Mouse (Mus musculus) thymus, postnatal 10 days (tissue): ENCODE data around the gene Shoc2.
A peak's percentile ranks its signal among the peaks of the same experiment; 100 is the strongest.
"Not testable (repeated sequence)": the region's sequence is repeated elsewhere in the genome, so short reads cannot be mapped to it uniquely, and the experiment has no call there.

Experiments
- DNase-seq, 2 experiments: peaks; one replicate each; pipeline ENCODE4 v3.0.0; 2021; ENCODE audit warnings: low spot score in 2 of 2

The Shoc2 gene

DNA sequence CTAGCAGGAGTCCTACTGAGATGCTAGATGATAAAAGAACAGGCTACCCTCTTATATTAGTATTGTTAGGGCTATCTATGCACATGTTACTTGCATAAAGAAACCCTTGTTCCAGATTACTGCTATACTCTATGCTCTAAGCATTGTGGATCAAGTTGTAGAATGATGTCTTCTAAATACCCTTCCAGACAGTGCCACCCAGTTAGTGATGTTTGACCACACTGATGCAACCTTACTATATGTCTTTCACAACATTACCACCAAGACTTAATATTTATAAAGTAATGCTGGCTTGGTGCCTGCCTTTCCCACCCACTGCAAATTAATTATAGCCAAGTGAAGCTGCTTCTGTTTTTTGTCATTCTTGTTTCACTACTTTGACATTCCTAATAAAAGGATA lies 11.1 kb upstream of the Shoc2 start:
- DNase-seq = no peak

DNA sequence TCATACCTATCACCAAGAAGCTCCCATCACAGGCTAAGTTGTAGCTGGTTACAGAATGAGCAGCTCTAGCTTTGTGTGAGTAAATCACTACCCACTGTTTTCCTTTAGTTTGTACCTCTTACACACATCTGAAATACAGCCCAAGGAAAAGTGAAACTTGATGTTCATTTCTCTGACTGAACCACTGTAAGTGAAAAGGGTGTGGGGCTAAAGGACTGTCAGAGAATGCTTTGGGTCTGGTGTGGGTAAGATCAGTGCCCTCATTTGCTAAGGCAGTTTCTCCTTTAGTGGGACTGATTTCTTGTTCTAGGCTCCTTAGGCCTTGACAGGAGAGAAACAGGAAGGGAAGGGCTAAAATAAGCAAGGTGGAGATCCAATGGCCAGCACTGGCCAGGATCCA lies 10.1 kb upstream of the Shoc2 start:
- DNase-seq = no peak

DNA sequence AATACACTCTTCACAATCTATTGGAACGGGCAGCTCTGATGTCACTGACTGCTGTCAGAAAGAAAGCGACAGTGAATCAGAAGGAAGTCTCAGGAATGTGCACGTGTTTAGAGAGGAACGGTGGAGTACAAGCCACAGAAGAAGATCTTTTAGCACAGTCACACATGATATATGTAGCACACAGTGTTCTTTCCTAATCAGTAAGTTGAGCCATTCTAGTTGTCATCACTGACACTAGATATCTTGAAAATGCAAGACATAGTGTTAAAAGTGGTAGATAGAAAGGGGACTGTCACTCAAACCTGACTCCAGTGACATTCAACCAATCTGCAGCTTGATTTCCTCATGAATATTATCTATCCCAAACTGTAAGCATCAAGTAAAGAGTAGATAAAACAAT lies 4.6 kb upstream of the Shoc2 start:
- no peak for DNase-seq

DNA sequence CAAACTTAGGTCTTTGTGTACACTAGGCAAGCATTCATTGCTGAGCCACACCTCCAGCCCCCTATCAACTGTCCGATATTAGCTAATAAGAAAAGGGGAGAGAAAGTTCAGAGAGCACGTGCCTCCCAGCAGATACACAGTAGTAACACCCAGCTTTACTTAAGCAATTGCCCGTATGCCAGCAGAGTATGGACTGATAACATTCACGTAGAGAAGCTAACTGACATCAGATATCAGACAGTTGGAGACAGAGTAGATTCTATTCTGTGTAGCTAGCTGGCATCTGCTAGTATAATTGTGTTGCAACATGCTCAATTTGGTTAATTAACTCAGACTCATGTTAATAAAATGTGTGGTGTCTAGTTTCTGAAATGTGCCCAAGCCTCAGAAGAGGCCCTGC lies 3.0 kb upstream of the Shoc2 start:
- no peak for DNase-seq

DNA sequence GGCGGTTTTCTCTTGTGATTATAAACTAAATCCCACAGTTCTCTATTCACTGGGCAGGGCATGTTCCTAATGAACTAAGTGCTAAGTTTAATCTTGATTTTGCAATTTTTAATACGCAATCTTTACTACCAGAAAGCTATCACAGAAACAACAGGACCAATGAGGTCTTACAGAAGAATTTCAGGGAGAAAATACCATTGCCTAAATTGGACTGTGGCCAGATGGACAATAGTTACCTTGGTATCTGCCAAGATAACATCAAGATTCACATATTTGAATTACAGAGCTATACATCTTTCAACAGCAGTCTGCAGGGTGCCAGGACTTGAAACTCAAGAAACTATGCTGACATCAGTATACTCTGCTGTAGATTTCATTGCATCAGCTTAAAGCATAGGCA lies 1.8 kb upstream of the Shoc2 start:
- DNase-seq = no peak

DNA sequence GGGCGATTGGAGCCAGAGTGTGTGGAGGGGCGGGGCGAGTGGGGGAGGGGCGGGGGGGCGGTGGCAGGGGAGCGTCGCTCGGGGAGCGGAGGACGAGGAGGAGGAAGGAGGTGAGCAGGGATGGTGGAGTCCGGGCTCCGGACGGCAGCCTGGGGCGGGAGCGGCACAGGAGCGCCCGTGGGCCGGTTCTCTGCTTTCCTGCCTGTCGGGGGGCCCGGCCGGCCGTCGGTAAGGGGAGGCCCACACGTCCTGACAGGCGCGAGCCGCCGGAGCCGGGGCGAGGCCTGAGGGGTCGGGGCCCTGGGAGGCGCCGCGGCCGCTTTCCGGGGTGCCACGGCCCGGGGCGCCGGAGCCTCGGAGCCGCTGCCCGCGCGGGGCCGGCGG lies 672 bp downstream of the Shoc2 start:
- DNase-seq = no peak

DNA sequence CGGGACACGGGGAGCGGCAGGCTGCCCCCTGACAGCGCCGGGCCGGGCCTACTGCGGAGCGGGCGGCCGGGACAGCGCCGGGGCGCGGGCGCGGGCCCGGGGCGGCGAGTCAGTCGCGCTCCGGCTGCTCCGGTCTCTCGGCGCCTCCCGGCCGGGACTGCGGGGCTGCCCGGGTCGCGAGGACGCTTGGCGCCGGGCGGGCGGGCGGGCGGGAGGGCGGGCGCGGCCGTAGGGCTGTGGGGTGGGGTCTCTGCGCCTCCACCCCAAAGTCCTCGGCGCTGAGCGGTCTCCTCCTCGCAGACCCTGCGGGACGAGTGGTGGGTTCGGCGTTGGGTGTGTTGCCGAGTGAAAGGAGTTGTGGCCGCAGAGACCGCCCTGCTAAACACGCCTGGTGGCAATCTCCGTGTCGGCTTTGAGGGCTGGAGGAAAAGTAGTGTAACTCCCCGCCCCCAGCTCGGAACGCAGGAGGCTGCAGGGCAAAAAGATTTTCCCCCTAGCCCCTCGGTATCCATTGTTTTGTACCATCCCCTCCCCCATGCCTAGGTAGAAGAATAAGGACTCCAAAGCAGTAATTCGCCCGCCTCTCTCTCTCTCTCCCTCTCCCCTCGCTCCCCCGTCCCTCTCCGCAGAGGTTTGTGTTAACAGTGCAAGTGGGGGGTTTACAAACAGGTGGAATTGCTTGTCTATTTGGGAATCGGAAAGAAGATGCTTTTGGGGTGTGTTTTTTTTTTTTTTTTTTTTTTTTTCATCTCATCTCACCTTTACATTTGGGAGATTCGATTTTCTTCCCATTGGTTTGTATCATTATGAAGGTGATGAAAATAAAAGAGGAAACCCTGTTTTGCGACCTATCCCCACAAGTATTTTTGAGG lies 1.3 kb downstream of the Shoc2 start:
- DNase-seq = peak; percentile 43 to 47

DNA sequence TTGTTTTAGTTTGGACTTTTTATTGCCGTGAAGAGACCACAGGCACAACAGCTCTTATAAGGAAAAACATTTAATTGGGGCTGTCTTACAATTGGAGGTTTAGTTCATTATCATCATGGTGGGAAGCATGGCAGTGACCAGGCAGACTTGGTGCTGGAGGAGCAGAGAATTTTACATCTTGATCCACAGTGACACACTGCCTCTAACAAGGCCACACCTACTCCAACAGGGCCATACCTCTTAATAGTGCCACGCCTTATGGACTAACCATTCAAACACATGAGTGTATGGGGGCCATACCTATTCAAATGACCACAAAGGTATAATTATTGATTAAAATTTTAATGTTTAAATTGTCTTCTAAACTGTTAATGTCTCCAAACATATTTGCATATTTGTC lies 13.4 kb downstream of the Shoc2 start:
- no peak for DNase-seq

DNA sequence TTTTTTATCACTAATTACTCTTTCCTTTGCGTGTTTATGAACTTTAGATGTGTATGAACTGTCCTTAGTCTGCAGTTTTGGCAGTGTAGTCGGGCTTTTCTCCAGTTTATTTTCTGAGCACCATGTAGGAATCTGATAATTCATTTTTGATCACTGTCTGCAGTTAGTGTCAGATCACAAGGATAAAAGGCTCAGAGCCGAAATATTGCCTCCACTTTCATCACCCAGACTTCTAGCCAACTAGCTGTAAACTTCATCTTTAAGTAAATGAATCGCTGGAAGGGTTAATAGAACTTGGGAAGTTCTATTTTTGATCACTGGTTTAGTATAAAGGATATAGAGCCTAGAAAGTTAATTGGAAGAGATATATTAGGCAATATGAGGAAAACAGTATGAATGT lies 18.4 kb downstream of the Shoc2 start:
- no peak for DNase-seq

DNA sequence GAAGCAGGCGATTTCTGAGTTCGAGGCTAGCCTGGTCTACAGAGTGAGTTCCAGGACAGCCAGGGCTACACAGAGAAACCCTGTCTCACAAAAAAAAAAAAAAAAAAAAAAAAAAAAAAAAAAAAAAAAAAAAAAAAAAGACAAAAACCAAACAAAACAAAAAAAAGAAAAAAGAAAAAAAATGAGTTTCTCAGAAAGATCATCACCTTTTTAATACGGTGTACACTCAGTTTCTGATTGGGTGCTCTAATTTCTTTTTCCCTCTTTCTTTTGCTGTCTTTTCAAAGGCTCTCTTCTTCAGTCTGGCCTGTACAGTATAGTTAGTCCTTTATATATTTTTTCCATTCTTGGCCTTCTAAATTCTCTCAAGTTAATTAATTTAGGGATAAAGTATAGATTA lies 20.2 kb downstream of the Shoc2 start:
- not testable (repeated sequence) for DNase-seq

DNA sequence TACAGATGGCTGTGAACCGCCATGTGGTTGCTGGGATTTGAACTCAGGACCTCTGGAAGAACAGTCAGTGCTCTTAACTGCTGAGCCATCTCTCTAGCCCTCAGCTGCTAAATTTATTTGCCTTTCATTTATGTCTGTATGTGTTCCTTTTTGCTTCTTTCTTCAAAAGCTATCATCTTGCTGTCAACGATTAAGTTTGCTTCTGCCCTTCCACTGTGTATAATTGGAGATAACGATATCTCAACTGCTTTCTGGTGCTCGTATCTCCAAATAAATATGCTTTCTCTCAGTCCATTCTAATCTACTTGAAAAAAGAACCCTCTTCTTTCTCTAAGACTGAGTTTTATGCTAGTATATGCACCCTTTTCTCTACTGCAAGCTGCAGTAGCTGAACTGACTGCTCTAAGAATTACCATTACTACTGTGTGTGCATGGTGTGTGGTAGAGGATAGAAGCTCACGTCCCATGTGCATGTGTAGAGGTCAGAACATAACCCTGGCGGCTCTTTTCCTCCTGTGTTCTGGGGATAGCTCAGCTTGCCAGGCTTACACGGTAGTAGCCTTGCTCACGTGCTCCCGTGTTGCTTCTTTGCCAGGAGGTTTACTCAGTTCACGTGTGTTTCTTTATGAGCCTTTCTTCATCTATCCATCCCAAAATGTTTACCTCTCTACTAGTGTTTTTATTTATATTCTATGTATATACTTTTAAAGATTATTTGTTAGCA lies 21.0 kb downstream of the Shoc2 start:
- DNase-seq = no peak

DNA sequence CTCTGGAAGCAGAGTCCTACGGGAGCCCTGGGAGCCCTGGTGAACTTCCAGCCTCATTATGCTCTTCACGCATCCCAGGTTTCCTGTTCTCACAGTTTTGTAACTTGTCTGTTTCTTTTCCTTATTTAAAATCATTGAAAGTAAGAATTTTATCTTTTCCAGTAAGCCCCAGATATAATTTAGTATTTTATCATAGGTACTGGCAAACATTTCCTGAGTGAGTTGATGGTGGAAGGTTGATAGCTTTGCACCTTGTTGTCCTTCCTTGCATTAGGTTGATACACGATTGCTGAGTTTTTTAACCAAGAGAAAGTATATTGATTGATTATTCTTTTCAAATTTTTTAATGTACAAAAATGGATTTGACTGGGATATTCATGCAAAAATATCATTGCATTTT lies 25.1 kb downstream of the Shoc2 start:
- no peak for DNase-seq

DNA sequence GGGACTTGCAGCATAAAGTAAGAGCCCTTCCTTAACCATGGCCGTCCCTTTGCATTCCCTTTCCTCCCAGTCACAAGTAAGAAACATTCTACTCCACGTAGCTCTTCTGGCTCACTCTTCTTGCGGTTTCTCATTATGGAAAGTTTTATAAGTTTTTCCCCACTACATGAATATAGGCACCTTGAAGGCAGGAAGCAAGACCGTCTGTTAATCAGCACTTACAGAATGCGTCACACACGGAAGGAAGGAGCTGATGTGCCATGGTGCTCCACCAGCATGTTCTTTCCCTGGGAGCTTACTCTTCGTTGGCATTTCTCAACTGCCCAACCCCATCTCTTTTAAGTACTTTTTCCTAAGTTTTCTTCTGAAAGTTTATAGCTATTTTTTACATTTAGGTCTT lies 27.8 kb downstream of the Shoc2 start:
- no peak for DNase-seq

DNA sequence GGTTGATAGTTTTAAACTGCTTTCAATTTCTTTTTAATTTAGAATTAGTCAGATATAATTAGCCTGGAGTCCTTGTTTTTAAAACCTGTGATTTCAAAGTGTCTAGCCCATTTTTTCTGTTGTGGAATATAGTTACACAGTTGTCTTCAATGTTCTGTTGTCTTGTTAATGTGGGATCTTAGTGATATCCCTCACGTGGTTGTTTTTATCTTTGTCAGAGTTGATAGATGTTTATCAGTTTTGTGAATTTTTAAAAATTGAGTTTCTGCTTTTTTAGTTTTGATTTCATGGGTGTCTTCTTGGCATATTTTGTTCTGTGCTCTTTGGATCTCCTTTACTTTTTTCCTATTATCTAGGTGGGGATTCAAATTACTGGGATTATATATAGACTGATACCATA lies 29.6 kb downstream of the Shoc2 start:
- no peak for DNase-seq

DNA sequence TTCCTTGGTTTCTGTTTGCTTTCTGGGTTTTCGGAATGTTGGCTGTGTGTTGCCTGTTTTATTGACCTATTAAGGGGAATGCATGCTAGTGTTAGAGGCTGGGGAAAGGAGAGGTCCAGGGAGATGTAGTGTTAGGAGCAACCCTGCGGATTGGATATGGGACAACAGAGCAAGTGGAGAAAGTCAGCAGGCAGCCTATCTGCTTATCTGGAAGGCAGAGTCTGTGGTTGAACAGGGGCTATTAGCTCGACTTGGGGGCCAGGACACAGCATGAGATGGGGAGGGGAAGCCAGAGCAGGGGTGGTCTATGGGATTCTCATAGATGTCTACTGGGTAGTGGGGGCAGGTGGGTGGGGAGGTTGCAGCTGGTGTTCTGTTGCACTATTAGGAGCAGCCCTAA lies 37.9 kb downstream of the Shoc2 start:
- DNase-seq = no peak

DNA sequence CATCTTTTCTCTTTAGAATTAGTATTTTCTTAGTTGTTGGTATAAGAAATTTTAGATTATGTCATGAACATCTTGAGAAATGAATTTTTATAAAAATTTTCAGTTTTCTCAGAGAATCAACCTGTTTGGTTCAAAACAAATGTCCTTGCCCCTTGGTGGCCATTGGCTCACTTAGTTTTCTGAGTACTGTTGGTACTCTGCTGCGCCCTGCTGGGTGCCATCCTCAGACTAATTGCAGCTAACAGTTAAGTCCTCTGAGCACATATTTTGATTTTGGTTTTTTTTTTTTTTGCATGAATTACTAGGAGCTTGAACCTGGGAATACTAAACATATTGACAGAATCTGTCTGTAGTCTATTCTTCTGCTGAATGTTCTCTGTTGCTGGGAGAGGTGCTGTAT lies 39.2 kb downstream of the Shoc2 start:
- no peak for DNase-seq

DNA sequence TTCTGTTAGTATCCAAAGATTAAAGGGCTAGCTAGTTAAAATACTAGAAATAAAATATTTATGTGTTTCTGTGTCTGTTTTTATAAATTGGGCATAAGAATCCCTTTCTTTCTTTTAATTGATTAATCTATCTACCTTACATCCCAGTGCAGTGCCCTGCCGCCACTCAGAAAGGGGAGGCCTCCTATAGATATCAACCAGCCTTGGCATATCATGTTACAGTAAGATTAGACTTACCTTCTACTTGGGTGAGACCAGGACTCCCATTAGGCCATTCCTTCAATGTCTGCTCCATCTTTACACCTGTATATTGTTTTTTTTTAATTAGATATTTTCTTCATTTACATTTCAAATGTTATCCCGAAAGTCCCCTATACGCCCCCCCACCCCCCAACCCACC lies 40.5 kb downstream of the Shoc2 start:
- DNase-seq = no peak

DNA sequence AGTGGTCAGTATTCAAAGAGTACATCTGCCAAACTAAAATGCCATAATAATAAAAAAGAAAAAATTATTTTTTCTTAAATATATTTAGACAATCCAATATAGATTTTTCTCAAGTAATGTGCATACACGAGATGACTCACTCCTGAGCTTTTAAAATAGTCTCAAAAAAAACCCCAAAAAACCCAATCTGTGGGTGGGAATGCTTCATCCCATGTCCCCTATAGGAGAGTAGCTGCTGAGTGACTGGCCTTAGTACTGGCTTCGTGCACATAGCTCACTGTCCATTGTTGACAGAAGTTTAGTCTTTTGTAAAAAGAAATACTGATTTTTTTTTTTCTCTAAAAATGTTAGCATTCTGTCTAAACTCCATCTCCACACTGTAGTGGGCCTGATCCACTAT lies 46.4 kb downstream of the Shoc2 start:
- no peak for DNase-seq

DNA sequence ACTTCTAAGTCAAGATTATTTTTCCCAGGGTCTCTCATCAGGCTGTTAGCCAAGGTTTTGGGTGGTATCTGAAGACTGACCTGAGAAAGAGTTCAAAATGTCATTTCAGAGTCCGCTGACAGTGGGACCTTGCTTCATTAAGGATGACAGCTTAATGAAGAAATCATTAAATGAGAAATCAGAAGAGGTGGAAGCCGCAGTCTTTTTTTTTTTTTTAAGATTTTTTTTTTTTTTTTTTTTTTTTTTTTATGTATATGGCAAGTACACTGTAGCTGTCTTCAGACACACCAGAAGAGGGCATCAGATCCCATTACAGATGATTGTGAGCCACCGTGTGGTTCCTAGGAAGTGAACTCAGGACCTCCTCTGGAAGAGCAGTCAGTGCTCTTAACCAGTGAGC lies 49.8 kb downstream of the Shoc2 start:
- no peak for DNase-seq

DNA sequence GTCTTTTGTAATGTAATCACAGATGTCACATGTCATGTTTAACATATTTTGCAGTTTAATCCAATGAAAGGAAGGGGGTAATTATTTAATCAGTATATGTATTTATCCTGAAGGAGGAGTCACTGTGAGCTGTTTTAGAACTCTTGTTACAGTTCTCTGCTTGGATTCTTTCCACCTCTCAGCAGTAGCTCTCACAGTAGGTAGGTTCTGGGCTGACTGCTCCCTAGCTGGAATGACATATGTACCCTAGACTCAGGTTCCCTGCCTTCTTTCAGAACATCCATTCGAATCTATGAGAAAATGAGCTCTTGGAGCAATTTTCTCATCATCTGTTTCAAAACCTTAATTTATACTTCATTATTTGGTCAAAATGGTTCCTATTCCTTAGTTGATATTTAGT lies 50.2 kb downstream of the Shoc2 start:
- DNase-seq = no peak

DNA sequence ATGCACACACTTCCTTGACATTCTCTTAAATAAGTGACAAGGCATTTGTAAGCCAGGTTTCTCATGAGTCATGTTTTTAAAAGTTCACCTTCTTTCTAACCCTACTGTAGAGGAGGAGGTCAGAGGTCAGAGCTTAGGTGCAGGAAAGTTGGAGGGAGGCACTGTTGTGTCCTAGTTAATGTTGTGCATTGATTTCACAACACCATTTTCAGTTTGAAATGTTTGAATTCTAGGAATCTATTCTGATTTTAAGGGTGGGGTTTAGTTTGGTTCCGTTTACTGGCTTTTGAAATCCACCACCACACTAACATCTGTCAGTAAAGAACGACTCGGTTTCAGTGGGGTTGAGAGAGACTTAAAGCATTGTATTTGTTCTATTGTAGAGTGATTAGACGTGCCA lies 66.9 kb downstream of the Shoc2 start:
- no peak for DNase-seq

DNA sequence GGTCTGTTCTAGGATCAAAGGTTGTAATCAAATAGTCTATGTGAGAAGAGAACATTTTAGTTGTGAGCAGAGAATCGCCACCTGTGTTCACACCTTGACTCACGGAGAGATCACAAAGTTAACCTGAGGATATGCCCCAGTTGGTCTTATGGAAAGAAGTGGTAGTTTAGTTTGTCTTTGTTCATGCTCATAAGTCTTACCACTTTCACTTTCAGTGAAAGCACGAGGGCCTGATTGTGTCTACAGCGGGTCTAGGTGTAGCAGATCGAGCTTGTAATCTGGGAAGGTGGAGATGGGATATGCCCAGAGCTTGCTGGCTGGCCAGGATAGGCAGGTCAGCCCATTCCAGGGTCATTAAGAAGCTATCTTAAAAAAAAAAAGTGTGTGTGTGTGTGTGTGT lies 70.9 kb downstream of the Shoc2 start:
- no peak for DNase-seq

DNA sequence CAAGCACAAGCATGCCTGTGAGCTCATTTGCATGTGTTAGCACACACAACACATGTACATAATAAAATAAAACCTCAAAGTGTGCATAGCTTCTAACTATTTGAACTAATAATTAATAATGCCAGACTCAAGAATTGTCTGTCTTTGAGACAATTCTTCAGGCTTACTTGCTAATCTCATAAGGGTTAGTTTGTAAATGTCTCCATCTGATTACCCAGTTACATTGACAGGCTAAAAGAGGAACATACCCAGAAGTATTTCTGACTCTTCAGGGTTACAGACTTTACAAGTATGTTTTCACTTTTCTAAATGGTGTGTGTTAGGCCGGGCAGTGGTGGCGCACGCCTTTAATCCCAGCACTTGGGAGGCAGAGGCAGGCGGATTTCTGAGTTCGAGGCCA lies 71.4 kb downstream of the Shoc2 start:
- no peak for DNase-seq

DNA sequence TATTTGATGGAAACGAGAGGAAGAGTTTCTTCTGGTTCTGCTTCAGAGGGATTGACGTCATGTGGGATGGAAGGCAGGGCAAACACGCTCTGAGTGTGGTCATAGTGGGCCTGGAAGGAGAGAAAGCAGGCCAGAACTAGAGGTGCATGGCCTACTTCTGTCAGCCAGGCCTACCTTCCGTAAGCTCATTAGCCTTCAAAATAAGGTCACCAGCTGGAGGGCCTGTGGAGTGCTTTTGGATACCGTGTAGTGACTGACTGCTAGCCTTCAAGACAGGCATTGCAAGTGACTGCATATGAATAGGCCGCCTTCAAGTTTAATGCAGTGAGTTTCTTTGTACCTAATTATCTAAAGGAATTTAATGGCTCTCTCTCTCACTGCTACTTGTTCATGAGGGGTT lies 91.0 kb downstream of the Shoc2 start:
- DNase-seq = no peak
